Mouse (Mus musculus) midbrain, embryonic 11.5 days (tissue): ENCODE data around the gene Themis. TPM values are rescaled to one million over a fixed set of nuclear protein-coding genes. Genes with fewer than 3 reads are reported as not detected.

Experiments
- ATAC-seq: fragments of 200-750 bp; cut with Nextera tagmentation; 2 replicates; pipeline ENCODE4 v1.8.0; 2017; ENCODE audit warnings: moderate TSS enrichment, moderate library complexity; ENCODE audit not compliant: low FRiP score
- DNase-seq: peaks from one replicate; pipeline ENCODE4 v3.0.0; 2015; ENCODE audit warnings: low spot score; ENCODE audit errors: missing footprints
- H3K27ac ChIP-seq: fragments of 300-500 bp; sonication (generic); 2 replicates; pipeline ENCODE4 v1.5.1; 2014; ENCODE audit warnings: low read depth, low read length
- H3K27me3 ChIP-seq: fragments of 300-500 bp; sonication (generic); 2 replicates; pipeline ENCODE4 v1.6.1; 2014; ENCODE audit warnings: mild to moderate bottlenecking, low read length, moderate library complexity, mixed read lengths; ENCODE audit not compliant: control insufficient read depth, insufficient read depth
- H3K36me3 ChIP-seq: fragments of 300-500 bp; sonication (generic); 2 replicates; pipeline ENCODE4 v1.6.1; 2014; ENCODE audit warnings: mild to moderate bottlenecking, low read length, moderate library complexity, mixed read lengths; ENCODE audit not compliant: control insufficient read depth, insufficient read depth
- H3K4me1 ChIP-seq: fragments of 300-500 bp; sonication (generic); 2 replicates; pipeline ENCODE4 v1.6.1; 2014; ENCODE audit warnings: low read length; ENCODE audit not compliant: control insufficient read depth, insufficient read depth
- H3K4me2 ChIP-seq: fragments of 300-500 bp; sonication (generic); 2 replicates; pipeline ENCODE4 v1.6.1; 2014; ENCODE audit warnings: mild to moderate bottlenecking, moderate library complexity
- H3K4me3 ChIP-seq: fragments of 300-500 bp; sonication (generic); 2 replicates; pipeline ENCODE4 v1.5.1; 2014; ENCODE audit warnings: low read depth, low read length
- H3K9ac ChIP-seq: fragments of 300-500 bp; sonication (generic); 2 replicates; pipeline ENCODE4 v1.6.1; 2014; ENCODE audit warnings: low read length
- H3K9me3 ChIP-seq: fragments of 300-500 bp; sonication (generic); 2 replicates; pipeline ENCODE4 v1.6.1; 2016; ENCODE audit warnings: low read length; ENCODE audit not compliant: control insufficient read depth
- WGBS: fragments of 180-500 bp; shearing (Covaris S2); extraction: QIAGEN DNeasy Blood & Tissue Kit; methylation state at CpG from one replicate; pipeline ENCODE4 v1.1.7; 2014; 5-methylcytosine and 5-hydroxymethylcytosine counted together
- polyA plus RNA-seq: library from polyadenylated mRNA; unstranded; fragments of >200 nt; fragmentation: Nextera tagmentation; extraction: Ambion mirVana; gene quantifications from 2 replicates; pipeline ENCODE4 v1.2.1, GENCODE M21; 2014

Gene Themis
- polyA plus RNA-seq, 1 experiment from 2014 or later: 0.04 TPM

- Histone ChIP-seq H3K27me3 (no peaks in the 10 kb centered on the region), H3K4me1 (no peaks in the 10 kb centered on the region), H3K4me2 (no peak overlapping the region), H3K9ac (no peak overlapping the region), H3K9me3 (no peaks in the 10 kb centered on the region), H3K36me3 (no peaks in the 10 kb centered on the region), H3K4me3 (no peak overlapping the region), H3K27ac (no peak overlapping the region)
- ATAC-seq (no peak), DNase-seq (no peak)
- WGBS: 75% methylated on average over 6 of the region's 6 CpGs
Observed at GRCm38 (mm10) chr10:28665141-28665540, 3.0 kb upstream of the Themis start.

GRCm38 (mm10) chr10:28673931-28674330 lies 5.8 kb downstream of the Themis start:
- H3K27me3 ChIP-seq: no peaks in the 10 kb centered on the region
- no peaks in the 10 kb centered on the region for H3K36me3 ChIP-seq
- no peaks in the 10 kb centered on the region for H3K4me1 ChIP-seq
- ATAC-seq: no peak
- no peak overlapping the region for H3K27ac ChIP-seq
- no peaks in the 10 kb centered on the region for H3K9me3 ChIP-seq
- WGBS: 86% methylated on average over 3 of the region's 3 CpGs
- peak; percentile 57 for DNase-seq
- no peak overlapping the region for H3K4me2 ChIP-seq
- H3K4me3 ChIP-seq: no peak overlapping the region
- H3K9ac ChIP-seq: no peak overlapping the region

- no peak overlapping the region for H3K4me3 ChIP-seq
- 90% methylated on average over 2 of the region's 2 CpGs for WGBS
- no peak overlapping the region for H3K27ac ChIP-seq
- ATAC-seq (no peak), DNase-seq (no peak)
- H3K4me1 ChIP-seq: no peaks in the 10 kb centered on the region
- no peak overlapping the region for H3K4me2 ChIP-seq
- H3K27me3 ChIP-seq: no peaks in the 10 kb centered on the region
- no peaks in the 10 kb centered on the region for H3K9me3 ChIP-seq
- no peaks in the 10 kb centered on the region for H3K36me3 ChIP-seq
- H3K9ac ChIP-seq: no peak overlapping the region
Observed at GRCm38 (mm10) chr10:28675337-28675736, 7.2 kb downstream of the Themis start.

- Histone ChIP-seq H3K9me3 (no peaks in the 10 kb centered on the region), H3K27me3 (no peaks in the 10 kb centered on the region), H3K4me1 (no peaks in the 10 kb centered on the region), H3K9ac (no peak overlapping the region), H3K27ac (no peak overlapping the region), H3K4me3 (no peak overlapping the region), H3K36me3 (no peaks in the 10 kb centered on the region), H3K4me2 (no peak overlapping the region)
- WGBS: 89% methylated on average over 6 of the region's 6 CpGs
- ATAC-seq (no peak), DNase-seq (peak; percentile 44)
Observed at GRCm38 (mm10) chr10:28694981-28695380, 26.8 kb downstream of the Themis start.

DNA sequence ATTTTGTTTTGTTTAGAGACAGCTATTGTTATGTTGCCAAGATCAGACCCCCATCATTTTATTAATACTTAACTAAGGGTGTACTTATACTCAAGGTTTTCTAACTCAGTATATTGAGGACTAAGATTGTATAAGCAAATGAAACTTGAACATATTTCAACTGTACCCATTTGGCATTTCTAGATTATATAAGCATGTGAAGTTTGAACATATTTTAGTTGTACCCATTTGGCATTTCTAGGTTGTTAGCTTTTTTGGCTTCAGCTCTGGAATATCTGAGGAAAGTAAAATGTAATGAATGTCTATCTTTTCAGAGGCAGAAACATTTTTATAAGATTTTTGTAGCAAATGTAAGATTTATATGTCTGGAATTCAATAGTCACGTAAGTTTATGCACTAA lies 27.9 kb downstream of the Themis start:
- no peak overlapping the region for H3K27ac ChIP-seq
- H3K9me3 ChIP-seq: no peaks in the 10 kb centered on the region
- peak; percentile 37 for DNase-seq
- H3K4me3 ChIP-seq: no peak overlapping the region
- no peaks in the 10 kb centered on the region for H3K27me3 ChIP-seq
- H3K4me1 ChIP-seq: no peaks in the 10 kb centered on the region
- no peaks in the 10 kb centered on the region for H3K36me3 ChIP-seq
- H3K4me2 ChIP-seq: no peak overlapping the region
- ATAC-seq: no peak
- 92% methylated on average over 1 of the region's 1 CpGs for WGBS
- H3K9ac ChIP-seq: no peak overlapping the region

DNA sequence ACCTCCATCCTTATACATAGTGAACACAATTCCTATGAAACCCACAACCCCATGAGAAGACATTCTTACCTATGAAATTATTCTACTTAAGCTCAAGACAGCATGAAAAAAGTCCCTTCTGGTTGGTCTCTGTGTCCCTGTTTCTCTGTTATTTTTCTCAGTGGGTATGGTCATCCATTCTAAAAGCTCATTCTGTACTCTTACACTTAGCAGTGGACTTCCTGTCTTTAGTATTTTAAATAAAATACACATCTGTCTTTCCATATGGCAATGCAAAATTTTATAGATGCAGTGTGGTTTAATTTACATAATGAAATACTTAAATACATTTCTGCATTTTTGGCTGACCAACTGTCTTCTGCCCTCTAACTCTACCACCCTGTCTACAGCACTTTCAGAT lies 30.0 kb downstream of the Themis start:
- H3K27me3 ChIP-seq: no peaks in the 10 kb centered on the region
- no peaks in the 10 kb centered on the region for H3K9me3 ChIP-seq
- no peaks in the 10 kb centered on the region for H3K36me3 ChIP-seq
- H3K4me2 ChIP-seq: no peak overlapping the region
- no peak for ATAC-seq
- H3K9ac ChIP-seq: no peak overlapping the region
- H3K4me1 ChIP-seq: no peaks in the 10 kb centered on the region
- H3K4me3 ChIP-seq: no peak overlapping the region
- DNase-seq: peak; percentile 45
- no peak overlapping the region for H3K27ac ChIP-seq

DNA sequence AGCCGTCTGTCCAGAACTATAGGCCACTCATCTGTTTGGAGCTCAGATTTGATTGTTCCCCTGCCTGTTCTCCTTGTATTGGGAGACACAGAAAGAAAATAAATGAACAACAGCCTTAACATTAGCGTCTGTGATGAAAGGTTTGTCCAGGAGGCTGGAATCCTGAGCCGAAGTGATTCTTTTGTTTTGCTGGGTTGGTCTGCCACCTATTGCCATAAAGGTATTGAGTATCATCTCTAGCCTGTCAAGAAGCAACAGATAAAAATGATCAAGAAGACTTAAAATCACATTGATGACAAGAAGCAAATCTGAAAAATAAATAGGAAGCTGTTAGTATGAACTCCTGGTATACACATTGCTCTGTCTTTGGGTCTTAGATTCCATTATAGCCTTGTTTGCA lies 53.7 kb downstream of the Themis start:
- no peak overlapping the region for H3K4me2 ChIP-seq
- H3K4me3 ChIP-seq: no peak overlapping the region
- 81% methylated on average over 3 of the region's 3 CpGs for WGBS
- no peaks in the 10 kb centered on the region for H3K4me1 ChIP-seq
- DNase-seq: peak; percentile 23
- H3K27me3 ChIP-seq: no peaks in the 10 kb centered on the region
- no peaks in the 10 kb centered on the region for H3K9me3 ChIP-seq
- H3K27ac ChIP-seq: no peak overlapping the region
- no peaks in the 10 kb centered on the region for H3K36me3 ChIP-seq
- ATAC-seq: no peak
- H3K9ac ChIP-seq: no peak overlapping the region

DNA sequence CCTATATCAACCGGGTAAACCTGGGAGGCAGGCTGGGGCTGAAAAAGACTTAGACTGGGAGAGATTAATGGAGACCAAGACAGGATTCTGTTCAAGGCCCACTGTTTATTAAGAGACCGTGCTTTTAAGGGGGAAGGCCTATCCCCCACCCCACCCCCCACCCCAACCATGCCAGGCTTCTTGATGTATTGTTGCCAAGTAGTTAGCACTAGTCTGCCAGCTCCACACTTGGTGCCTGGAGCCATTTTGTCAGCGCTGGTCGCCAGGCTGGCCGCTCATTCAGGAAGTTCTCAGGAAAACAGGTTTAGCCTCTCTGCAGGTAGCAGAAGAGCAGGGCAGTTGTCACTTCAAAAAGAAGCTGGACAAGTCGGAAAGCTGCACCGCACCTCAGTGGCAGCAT lies 55.1 kb downstream of the Themis start:
- Histone ChIP-seq H3K9ac (no peak overlapping the region), H3K4me2 (no peak overlapping the region), H3K27me3 (no peaks in the 10 kb centered on the region), H3K36me3 (no peaks in the 10 kb centered on the region), H3K4me3 (no peak overlapping the region), H3K4me1 (no peaks in the 10 kb centered on the region), H3K27ac (no peak overlapping the region), H3K9me3 (no peaks in the 10 kb centered on the region)
- 86% methylated on average over 7 of the region's 7 CpGs for WGBS
- ATAC-seq (no peak), DNase-seq (peak; percentile 53)

- Histone ChIP-seq H3K27ac (no peak overlapping the region), H3K4me2 (no peak overlapping the region), H3K4me3 (no peak overlapping the region), H3K9me3 (no peaks in the 10 kb centered on the region), H3K4me1 (no peaks in the 10 kb centered on the region), H3K27me3 (no peaks in the 10 kb centered on the region), H3K9ac (no peak overlapping the region), H3K36me3 (no peaks in the 10 kb centered on the region)
- 11% methylated on average over 2 of the region's 2 CpGs for WGBS
- DNase-seq (no peak), ATAC-seq (peak; percentile 83)
Observed at GRCm38 (mm10) chr10:28730122-28730521, 62.0 kb downstream of the Themis start.

DNA sequence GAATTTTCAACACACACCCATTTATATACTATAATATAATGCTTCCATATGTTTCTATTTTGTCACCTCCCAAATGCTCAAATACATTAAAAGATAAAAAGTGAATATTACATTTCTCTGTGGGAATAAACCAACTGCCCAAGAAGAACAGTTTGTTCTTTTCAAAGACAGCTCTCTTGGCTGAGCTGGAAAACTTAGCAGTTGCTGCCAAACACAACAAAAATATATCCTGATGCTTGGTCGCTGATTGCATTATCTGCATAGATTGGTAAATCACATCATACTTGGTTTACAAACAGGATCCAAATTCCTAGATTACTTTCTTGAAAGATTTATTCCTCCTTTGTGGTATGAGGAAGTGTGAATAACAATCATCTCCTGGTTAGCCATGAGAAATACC lies 69.8 kb downstream of the Themis start:
- Histone ChIP-seq H3K27ac (no peak overlapping the region), H3K4me3 (no peak overlapping the region), H3K9me3 (no peaks in the 10 kb centered on the region), H3K36me3 (no peaks in the 10 kb centered on the region), H3K27me3 (no peaks in the 10 kb centered on the region), H3K4me2 (no peak overlapping the region), H3K4me1 (no peaks in the 10 kb centered on the region), H3K9ac (no peak overlapping the region)
- no peak for ATAC-seq
- 97% methylated on average over 1 of the region's 1 CpGs for WGBS
- DNase-seq: no peak
